Mouse (Mus musculus) liver, postnatal 0 days (tissue): ENCODE results near the gene Fxyd2.
A peak's percentile ranks its signal among the peaks of the same experiment; 100 is the strongest.

Experiments used
- CTCF ChIP-seq: sonication (generic); IDR thresholded peaks from 2 replicates; pipeline ENCODE4 v1.5.1; 2016; ENCODE audit warnings: antibody characterized with exemption, low read depth
- EP300 ChIP-seq: IDR thresholded peaks from 2 replicates; pipeline ENCODE4 v1.6.1; 2016; ENCODE audit warnings: antibody characterized with exemption, low read depth, mild to moderate bottlenecking

GRCm38 (mm10) chr9:45415912-45416311, 16.4 kb downstream of the Fxyd2 start:
- peak; percentile 66 for TF ChIP-seq CTCF
- TF ChIP-seq EP300 = no peak
